Mouse (Mus musculus) midbrain, embryonic 13.5 days (tissue): ENCODE data around the gene Mrfap1. TPM values are rescaled to one million over a fixed set of nuclear protein-coding genes. Genes with fewer than 3 reads are reported as not detected.
A peak's percentile ranks its signal among the peaks of the same experiment; 100 is the strongest.

Experiments
- ATAC-seq: fragments of 200-750 bp; cut with Nextera tagmentation; 2 replicates; pipeline ENCODE4 v1.8.0; 2017; ENCODE audit warnings: mild to moderate bottlenecking, moderate TSS enrichment, moderate library complexity
- H3K27ac ChIP-seq: fragments of 300-500 bp; sonication (generic); 2 replicates; pipeline ENCODE4 v1.5.1; 2015; ENCODE audit warnings: inconsistent platforms, mild to moderate bottlenecking, moderate library complexity
- H3K27me3 ChIP-seq: fragments of 300-500 bp; sonication (generic); 2 replicates; pipeline ENCODE4 v1.6.1; 2015; ENCODE audit warnings: mild to moderate bottlenecking, inconsistent platforms
- H3K36me3 ChIP-seq: fragments of 300-500 bp; sonication (generic); 2 replicates; pipeline ENCODE4 v1.6.1; 2015; ENCODE audit warnings: mild to moderate bottlenecking, inconsistent platforms
- H3K4me1 ChIP-seq: fragments of 300-500 bp; sonication (generic); replicated peaks from 2 replicates; pipeline ENCODE4 v1.6.1; 2015; ENCODE audit warnings: inconsistent platforms
- H3K4me2 ChIP-seq: fragments of 300-500 bp; sonication (generic); replicated peaks from 2 replicates; pipeline ENCODE4 v1.6.1; 2015; ENCODE audit warnings: moderate library complexity, mild to moderate bottlenecking, inconsistent platforms
- H3K4me3 ChIP-seq: fragments of 300-500 bp; sonication (generic); replicated peaks from 2 replicates; pipeline ENCODE4 v1.5.1; 2015; ENCODE audit warnings: mild to moderate bottlenecking, inconsistent platforms
- H3K9ac ChIP-seq: fragments of 300-500 bp; sonication (generic); replicated peaks from 2 replicates; pipeline ENCODE4 v1.6.1; 2015; ENCODE audit warnings: mild to moderate bottlenecking, inconsistent platforms
- H3K9me3 ChIP-seq: fragments of 300-500 bp; sonication (generic); 2 replicates; pipeline ENCODE4 v1.6.1; 2016; ENCODE audit warnings: mild to moderate bottlenecking, inconsistent platforms
- WGBS: fragments of 180-500 bp; shearing (Covaris S2); methylation state at CpG from one replicate; pipeline ENCODE4 v1.1.7; 2015; 5-methylcytosine and 5-hydroxymethylcytosine counted together
- polyA plus RNA-seq: library from polyadenylated mRNA; unstranded; fragments of >200 nt; fragmentation: Nextera tagmentation; extraction: Ambion mirVana; gene quantifications from 2 replicates; pipeline ENCODE4 v1.2.1, GENCODE M21; 2015

Mrfap1 gene
- polyA plus RNA-seq, 1 experiment from 2014 or later = 302 TPM

DNA sequence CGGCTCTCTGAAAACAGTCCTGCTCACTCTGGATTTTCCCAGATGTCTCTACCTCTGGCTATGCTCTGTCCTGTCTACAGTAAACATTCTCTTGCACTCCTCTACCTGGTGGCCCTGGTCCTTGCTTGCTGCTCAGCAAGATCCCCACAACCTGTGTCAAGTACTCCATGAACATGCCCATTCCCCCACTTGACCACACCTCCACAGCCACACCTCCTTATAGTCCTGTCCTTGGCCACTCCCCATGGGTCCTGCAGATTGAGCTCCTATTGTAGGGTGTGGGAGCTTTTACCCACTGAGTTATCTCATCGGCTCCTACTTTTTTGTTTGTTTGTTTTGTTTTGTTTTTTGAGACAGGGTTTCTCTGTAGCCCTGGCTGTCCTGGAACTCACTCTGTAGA lies 17.7 kb downstream of the Mrfap1 start:
- ATAC-seq = no peak
- Histone ChIP-seq H3K27me3 (no peaks in the 10 kb centered on the region), H3K4me1 (no peaks in the 10 kb centered on the region), H3K4me3 (no peak overlapping the region), H3K27ac (no peak overlapping the region), H3K9ac (no peak overlapping the region), H3K4me2 (no peak overlapping the region), H3K9me3 (peaks cover 8% of the 10 kb centered on the region; the same call in 1 of the 2 replicates), H3K36me3 (no peaks in the 10 kb centered on the region)
- 94% methylated on average over 1 of the region's 2 CpGs for WGBS

DNA sequence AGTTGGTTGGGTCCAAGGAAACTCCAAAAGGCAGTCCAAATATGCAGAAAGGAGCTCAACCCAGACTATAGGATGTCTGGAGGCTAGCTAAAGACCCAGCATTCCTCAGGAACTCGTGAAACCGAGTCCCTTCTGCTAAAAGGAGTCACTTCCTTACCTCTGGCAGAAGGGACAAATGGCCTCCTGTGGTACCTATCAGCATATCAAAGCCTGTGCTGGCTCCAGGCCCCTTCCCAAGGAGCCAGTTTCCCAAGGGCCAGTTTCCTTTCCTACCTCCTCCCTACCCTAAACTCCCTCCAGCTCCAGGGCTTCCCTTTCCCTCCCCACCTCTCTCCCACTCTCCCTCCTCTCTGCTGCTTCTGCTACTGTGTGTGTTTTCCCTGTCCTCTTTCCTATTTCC lies 19.4 kb downstream of the Mrfap1 start:
- Histone ChIP-seq H3K9ac (no peak overlapping the region), H3K27me3 (no peaks in the 10 kb centered on the region), H3K9me3 (peaks cover 8% of the 10 kb centered on the region; the same call in 1 of the 2 replicates), H3K4me3 (no peak overlapping the region), H3K4me2 (no peak overlapping the region), H3K36me3 (no peaks in the 10 kb centered on the region), H3K4me1 (no peaks in the 10 kb centered on the region), H3K27ac (no peak overlapping the region)
- ATAC-seq = no peak
- WGBS = 3% methylated on average over 2 of the region's 2 CpGs

GRCm38 (mm10) chr5:36776021-36776575 lies 20.5 kb downstream of the Mrfap1 start:
- H3K4me1 ChIP-seq = no peaks in the 10 kb centered on the region
- H3K36me3 ChIP-seq = no peaks in the 10 kb centered on the region
- 23% methylated on average over 9 of the region's 9 CpGs for WGBS
- H3K4me2 ChIP-seq = no peak overlapping the region
- peaks cover 8% of the 10 kb centered on the region; the same call in 1 of the 2 replicates for H3K9me3 ChIP-seq
- H3K4me3 ChIP-seq = no peak overlapping the region
- H3K27me3 ChIP-seq = no peaks in the 10 kb centered on the region
- H3K27ac ChIP-seq = no peak overlapping the region
- no peak overlapping the region for H3K9ac ChIP-seq
- ATAC-seq = no peak

- H3K4me1 ChIP-seq = no peaks in the 10 kb centered on the region
- 81% methylated on average over 2 of the region's 2 CpGs for WGBS
- H3K4me3 ChIP-seq = no peak overlapping the region
- 0 out of 2 replicates have a peak, but pooled peaks cover 5% of the 10 kb centered on the region for H3K9me3 ChIP-seq
- no peak for ATAC-seq
- no peaks in the 10 kb centered on the region for H3K36me3 ChIP-seq
- H3K9ac ChIP-seq = no peak overlapping the region
- H3K27ac ChIP-seq = no peak overlapping the region
- no peak overlapping the region for H3K4me2 ChIP-seq
- H3K27me3 ChIP-seq = no peaks in the 10 kb centered on the region
These were observed 21.3 kb downstream of the Mrfap1 start for GRCm38 (mm10) chr5:36775317-36775716.

DNA sequence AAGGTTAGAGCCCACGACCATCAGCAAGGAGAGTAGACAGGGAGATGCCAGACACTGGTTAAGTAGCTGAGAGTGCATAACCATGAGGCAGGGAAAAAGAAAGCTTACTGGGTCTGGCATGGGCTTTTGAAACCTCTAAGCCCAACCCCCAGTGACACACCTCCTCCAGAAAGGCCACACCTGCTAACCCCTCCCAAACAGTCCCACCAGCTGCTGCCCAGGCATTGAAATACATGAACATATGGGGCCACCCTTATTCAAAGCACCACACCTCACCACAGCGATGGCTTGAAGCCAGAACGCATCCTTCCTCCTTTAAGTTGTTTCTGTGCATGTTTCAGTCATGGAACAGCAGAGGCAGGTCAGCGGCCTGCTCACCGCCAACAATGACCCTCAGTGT lies 24.0 kb downstream of the Mrfap1 start:
- no peak overlapping the region for H3K4me3 ChIP-seq
- peaks cover 3% of the 10 kb centered on the region for H3K4me1 ChIP-seq
- H3K36me3 ChIP-seq = no peaks in the 10 kb centered on the region
- no peaks in the 10 kb centered on the region for H3K9me3 ChIP-seq
- no peak for ATAC-seq
- no peak overlapping the region for H3K9ac ChIP-seq
- H3K27ac ChIP-seq = no peak overlapping the region
- WGBS = 79% methylated on average over 5 of the region's 5 CpGs
- H3K27me3 ChIP-seq = 0 out of 2 replicates have a peak, but pooled peaks cover 3% of the 10 kb centered on the region
- no peak overlapping the region for H3K4me2 ChIP-seq

- H3K27me3 ChIP-seq = 0 out of 2 replicates have a peak, but pooled peaks cover 3% of the 10 kb centered on the region
- 66% methylated on average over 3 of the region's 3 CpGs for WGBS
- no peaks in the 10 kb centered on the region for H3K36me3 ChIP-seq
- no peak for ATAC-seq
- no peak overlapping the region for H3K27ac ChIP-seq
- H3K4me3 ChIP-seq = no peak overlapping the region
- peaks cover 15% of the 10 kb centered on the region for H3K4me1 ChIP-seq
- no peaks in the 10 kb centered on the region for H3K9me3 ChIP-seq
- H3K9ac ChIP-seq = no peak overlapping the region
- no peak overlapping the region for H3K4me2 ChIP-seq
These were observed 27.0 kb downstream of the Mrfap1 start for GRCm38 (mm10) chr5:36769603-36770002.

DNA sequence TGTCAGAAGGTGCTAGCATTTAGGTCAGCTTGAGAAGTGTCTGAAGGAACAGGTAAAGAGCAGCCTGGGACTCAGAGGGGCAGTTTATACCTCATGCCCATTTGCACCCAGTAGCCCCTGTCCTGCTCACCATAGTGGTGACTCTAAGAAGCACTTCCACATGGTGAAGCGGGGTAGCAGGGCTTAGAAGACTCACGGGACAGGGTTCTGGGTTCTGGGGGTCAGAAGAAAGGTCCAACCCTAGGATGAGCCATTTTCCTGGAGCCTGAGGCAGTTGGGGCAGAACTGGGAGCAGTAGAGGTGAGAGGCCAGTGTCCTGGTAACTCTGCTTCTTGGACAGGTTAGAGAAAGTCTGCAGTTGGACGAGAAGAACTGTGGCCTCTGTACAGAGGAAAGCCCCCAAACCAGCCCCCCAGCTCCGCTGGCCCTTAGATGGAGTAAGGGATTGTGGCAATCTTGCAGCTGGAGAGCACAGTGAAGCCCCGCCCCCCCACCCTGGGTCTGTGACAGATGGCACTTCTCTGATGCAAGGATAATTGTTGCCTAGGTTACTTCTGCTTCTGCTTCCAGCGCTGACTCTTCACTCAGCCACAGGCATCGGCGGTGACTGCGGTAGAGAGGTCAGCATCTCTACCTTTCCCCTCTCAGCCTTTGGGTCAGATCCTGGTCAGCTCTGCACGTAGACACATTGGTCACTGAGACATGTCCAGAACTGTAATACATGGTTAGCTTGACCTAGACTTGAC lies 29.4 kb downstream of the Mrfap1 start:
- H3K9ac ChIP-seq = no peak overlapping the region
- WGBS = 28% methylated on average over 10 of the region's 10 CpGs

GRCm38 (mm10) chr5:36759848-36760247 lies 36.7 kb downstream of the Mrfap1 start:
- no peak for ATAC-seq
- Histone ChIP-seq H3K36me3 (no peaks in the 10 kb centered on the region), H3K9ac (no peak overlapping the region), H3K4me3 (no peak overlapping the region), H3K27me3 (no peaks in the 10 kb centered on the region), H3K9me3 (no peaks in the 10 kb centered on the region), H3K4me2 (no peak overlapping the region), H3K4me1 (no peaks in the 10 kb centered on the region), H3K27ac (no peak overlapping the region)
- 79% methylated on average over 4 of the region's 4 CpGs for WGBS

More for the DNA sequence above, 29.4 kb downstream of the Mrfap1 start:
- no peaks in the 10 kb centered on the region for H3K9me3 ChIP-seq
- no peaks in the 10 kb centered on the region for H3K36me3 ChIP-seq
- H3K4me2 ChIP-seq = 0 out of 2 replicates have a peak overlapping the region, but pooled peaks have one; percentile 25
- ATAC-seq = peak; percentile 90
- 0 out of 2 replicates have a peak, but pooled peaks cover 3% of the 10 kb centered on the region for H3K27me3 ChIP-seq
- no peak overlapping the region for H3K4me3 ChIP-seq
- peak overlapping the region; percentile 45 for H3K27ac ChIP-seq
- peaks cover 15% of the 10 kb centered on the region for H3K4me1 ChIP-seq

GRCm38 (mm10) chr5:36757033-36757432 lies 39.5 kb downstream of the Mrfap1 start:
- ATAC-seq = no peak
- Histone ChIP-seq H3K36me3 (no peaks in the 10 kb centered on the region), H3K27me3 (peaks cover 4% of the 10 kb centered on the region; the same call in 1 of the 2 replicates), H3K4me2 (no peak overlapping the region), H3K27ac (no peak overlapping the region), H3K4me1 (no peaks in the 10 kb centered on the region), H3K4me3 (no peak overlapping the region), H3K9ac (no peak overlapping the region), H3K9me3 (no peaks in the 10 kb centered on the region)
- 74% methylated on average over 5 of the region's 5 CpGs for WGBS

DNA sequence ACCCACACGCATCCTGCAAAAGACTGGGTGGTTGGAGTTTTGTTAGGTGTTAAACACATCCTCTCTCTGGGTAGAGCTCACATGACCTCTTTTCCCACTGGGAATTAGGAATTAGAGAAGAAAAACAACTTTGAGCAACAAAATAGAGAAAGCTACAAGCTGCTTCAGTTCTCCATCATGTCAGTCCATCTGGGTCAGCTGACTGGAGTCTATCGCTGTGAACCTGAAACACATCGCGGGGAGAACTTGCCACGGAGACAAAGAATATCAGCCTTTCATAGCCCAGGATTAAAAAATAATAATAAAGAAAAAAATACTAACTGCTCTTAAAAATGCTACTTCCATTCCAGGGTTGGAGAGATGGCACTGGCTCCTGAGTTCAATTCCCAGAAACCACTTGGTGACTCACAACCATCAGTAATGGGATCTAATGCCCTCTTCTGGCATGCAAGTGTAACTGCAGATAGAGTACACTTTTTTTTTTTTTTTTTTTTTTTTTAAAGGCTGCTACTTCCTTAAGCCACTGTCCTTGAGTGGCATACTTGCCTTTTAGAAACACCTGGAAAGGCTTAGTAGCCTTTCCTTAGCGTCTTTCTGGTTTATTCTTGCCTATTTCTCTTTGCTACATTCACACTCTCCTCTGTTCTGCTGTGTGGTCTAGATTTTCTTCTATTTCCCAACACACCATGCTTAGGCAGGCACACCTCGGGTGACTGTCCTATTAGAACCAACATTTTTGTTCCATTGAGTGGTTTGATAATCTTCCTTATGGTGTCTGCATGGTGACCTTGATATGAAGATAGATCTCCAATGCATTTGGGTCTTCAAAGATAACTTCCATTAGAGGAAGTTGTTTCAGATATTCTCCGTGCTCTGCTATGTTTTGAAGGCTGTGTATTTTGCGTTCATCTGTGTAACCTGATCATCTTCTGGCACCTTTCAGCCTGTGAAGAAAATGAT lies 46.2 kb downstream of the Mrfap1 start:
- no peak overlapping the region for H3K9ac ChIP-seq
- H3K9me3 ChIP-seq = no peaks in the 10 kb centered on the region
- H3K4me1 ChIP-seq = peaks cover 23% of the 10 kb centered on the region
- no peak overlapping the region for H3K27ac ChIP-seq
- H3K4me3 ChIP-seq = no peak overlapping the region
- H3K27me3 ChIP-seq = peaks cover 13% of the 10 kb centered on the region
- 72% methylated on average over 9 of the region's 9 CpGs for WGBS
- H3K4me2 ChIP-seq = no peak overlapping the region
- H3K36me3 ChIP-seq = no peaks in the 10 kb centered on the region
- ATAC-seq = no peak

GRCm38 (mm10) chr5:36748536-36749061 lies 48.0 kb downstream of the Mrfap1 start, which contains the start of gene Bloc1s4:
Bloc1s4 (minus strand) TSS chr5:36748650.
- peaks cover 10% of the 10 kb centered on the region for H3K27me3 ChIP-seq
- H3K9me3 ChIP-seq = no peaks in the 10 kb centered on the region
- peak within 1 kb of the TSS; percentile 100 for H3K4me2 ChIP-seq
- peak within 1 kb of the TSS; percentile 86 for H3K9ac ChIP-seq
- H3K36me3 ChIP-seq = no peaks in the 10 kb centered on the region
- H3K4me1 ChIP-seq = peaks cover 23% of the 10 kb centered on the region
- ATAC-seq = peak; percentile 99
- 4% methylated on average over 31 of the region's 31 CpGs for WGBS
- peak within 1 kb of the TSS; percentile 97 for H3K4me3 ChIP-seq
- H3K27ac ChIP-seq = peak within 1 kb of the TSS; percentile 54
